Comparison of ENCODE assay signal across 8 mouse cellular contexts in the genomic region with DNA sequence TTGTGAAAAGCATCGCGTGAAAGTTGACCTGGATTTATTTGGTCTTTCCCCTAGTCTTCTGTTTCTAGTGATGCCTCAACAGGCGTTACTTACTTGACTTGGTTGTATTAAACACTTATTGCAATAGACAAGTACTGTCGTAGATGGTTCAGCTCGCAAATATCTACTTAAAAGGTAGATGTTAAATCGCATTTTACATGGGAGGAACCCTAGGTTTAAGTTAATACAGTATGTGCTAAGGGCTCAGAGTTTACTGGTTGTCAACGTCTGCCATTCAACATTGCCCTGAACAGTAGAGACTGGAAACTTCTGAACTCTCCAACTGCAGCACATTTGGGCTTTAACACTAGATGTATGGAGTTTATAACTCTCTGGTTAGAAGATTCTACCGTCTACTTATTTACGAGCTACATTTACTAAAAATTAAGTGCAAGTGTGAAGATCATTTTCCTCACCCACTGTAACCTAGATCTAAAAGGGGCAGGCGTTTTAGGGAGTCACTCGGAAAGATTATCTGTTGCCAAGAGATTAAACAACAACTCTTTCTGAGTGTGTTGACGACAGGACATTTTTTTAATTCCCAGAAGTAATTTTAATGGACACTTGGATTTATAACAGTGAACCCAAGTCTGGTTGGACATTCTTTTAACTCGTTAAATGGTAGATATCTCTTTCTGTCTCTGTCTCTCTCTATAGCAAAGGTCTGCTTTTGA. TPM values are rescaled to one million over a fixed set of nuclear protein-coding genes. Genes with fewer than 3 reads are reported as not detected.
DNase-seq lines count a peak whose midpoint lies in the region; ATAC-seq lines count a peak whose summit lies in the region.

No protein-coding gene starts in this region.

- no peak for ATAC-seq in megakaryocyte, adult 5-6 weeks (ENCODE audit: poor library complexity, severe bottlenecking)
- no peak for ATAC-seq in embryonic facial prominence, embryonic 14.5 days (ENCODE audit: low read depth)
- ATAC-seq in limb, embryonic 11.5 days (ENCODE audit: insufficient number of reproducible peaks, low FRiP score, low TSS enrichment, low read depth), result no peak
- ATAC-seq in stomach, embryonic 14.5 days (ENCODE audit: insufficient number of reproducible peaks, insufficient read depth, low FRiP score, low read depth), result no peak

- H3K36me3 ChIP-seq in megakaryocyte, embryonic 14.5 days (replicated peaks; ENCODE audit: low read length), result peaks cover 40% of the 10 kb centered on the region
- H3K36me3 ChIP-seq in embryonic facial prominence, embryonic 14.5 days (ENCODE audit: control insufficient read depth, insufficient read depth, low read length), result peaks cover 21% of the 10 kb centered on the region
- H3K36me3 ChIP-seq in limb, embryonic 11.5 days (ENCODE audit: control insufficient read depth, insufficient read depth, low read length), result no peaks in the 10 kb centered on the region
- H3K36me3 ChIP-seq in stomach, embryonic 14.5 days (ENCODE audit: control insufficient read depth, insufficient read depth, low read length), result peaks cover 11% of the 10 kb centered on the region

- peak overlapping the region; percentile 99 for H3K4me3 ChIP-seq in megakaryocyte, embryonic 14.5 days (replicated peaks)
- H3K4me3 ChIP-seq in embryonic facial prominence, embryonic 14.5 days (ENCODE audit: low read depth, low read length), result peak overlapping the region; percentile 81
- peak overlapping the region; percentile 72 for H3K4me3 ChIP-seq in limb, embryonic 11.5 days (ENCODE audit: low read depth, low read length)
- peak overlapping the region; percentile 83 for H3K4me3 ChIP-seq in stomach, embryonic 14.5 days (ENCODE audit: low read depth, low read length)

- peak overlapping the region; percentile 81 for H3K9ac ChIP-seq in embryonic facial prominence, embryonic 14.5 days (ENCODE audit: low read depth, low read length)
- H3K9ac ChIP-seq in limb, embryonic 11.5 days (ENCODE audit: low read length), result peak overlapping the region; percentile 62
- peak overlapping the region; percentile 60 for H3K9ac ChIP-seq in stomach, embryonic 14.5 days (replicated peaks; ENCODE audit: low read depth, low read length)

- DNase-seq in embryonic facial prominence, embryonic 14.5 days (ENCODE audit: low spot score), result no peak
- DNase-seq in limb, embryonic 11.5 days (ENCODE audit: low spot score), result no peak
- DNase-seq in left cerebral cortex, postnatal 14 days (ENCODE audit: low spot score in 2 of 2), result no peak
- DNase-seq in layer of hippocampus, postnatal 10 days (ENCODE audit: low spot score in 2 of 2), result no peak
- no peak for DNase-seq in urinary bladder, adult 2 months (ENCODE audit: low spot score)

- H3K27ac ChIP-seq in embryonic facial prominence, embryonic 14.5 days (replicated peaks; ENCODE audit: low read depth, low read length), result peak overlapping the region; percentile 78
- no peak overlapping the region for H3K27ac ChIP-seq in limb, embryonic 11.5 days (replicated peaks; ENCODE audit: low read depth, low read length)
- peak overlapping the region; percentile 59; the same call in 1 of the 2 replicates for H3K27ac ChIP-seq in stomach, embryonic 14.5 days (ENCODE audit: low read length)

- peaks cover 22% of the 10 kb centered on the region for H3K4me1 ChIP-seq in megakaryocyte, embryonic 14.5 days
- H3K4me1 ChIP-seq in embryonic facial prominence, embryonic 14.5 days (ENCODE audit: control insufficient read depth, insufficient read depth, low read length), result peaks cover 14% of the 10 kb centered on the region
- peaks cover 2% of the 10 kb centered on the region; the same call in 1 of the 2 replicates for H3K4me1 ChIP-seq in limb, embryonic 11.5 days (ENCODE audit: control insufficient read depth, insufficient read depth, low read length)
- H3K4me1 ChIP-seq in stomach, embryonic 14.5 days (ENCODE audit: control insufficient read depth, insufficient read depth, low read length), result peaks cover 8% of the 10 kb centered on the region; the same call in 1 of the 2 replicates

- H3K4me2 ChIP-seq in embryonic facial prominence, embryonic 14.5 days (ENCODE audit: low read depth, low read length), result peak overlapping the region; percentile 67
- peak overlapping the region; percentile 46 for H3K4me2 ChIP-seq in limb, embryonic 11.5 days (ENCODE audit: low read depth, severe bottlenecking)
- H3K4me2 ChIP-seq in stomach, embryonic 14.5 days (replicated peaks; ENCODE audit: low read depth, low read length), result peak overlapping the region; percentile 62

- no peaks in the 10 kb centered on the region for H3K27me3 ChIP-seq in megakaryocyte, embryonic 14.5 days (replicated peaks)
- no peaks in the 10 kb centered on the region for H3K27me3 ChIP-seq in embryonic facial prominence, embryonic 14.5 days (replicated peaks; ENCODE audit: control insufficient read depth, insufficient read depth, low read length)
- no peaks in the 10 kb centered on the region for H3K27me3 ChIP-seq in limb, embryonic 11.5 days (ENCODE audit: control insufficient read depth, insufficient read depth, low read length)
- no peaks in the 10 kb centered on the region for H3K27me3 ChIP-seq in stomach, embryonic 14.5 days (ENCODE audit: control insufficient read depth, insufficient read depth, low read length)

- WGBS in embryonic facial prominence, embryonic 14.5 days, result 19% methylated on average over 13 of the region's 13 CpGs
- 24% methylated on average over 13 of the region's 13 CpGs for WGBS in limb, embryonic 11.5 days
- whole genome bisulfite sequencing in stomach, embryonic 14.5 days, result 17% methylated on average over 13 of the region's 13 CpGs

- intact Hi-C loops in left cerebral cortex, postnatal 14 days (cut with DNase I), result no loop called here

- H3K9me3 ChIP-seq in megakaryocyte, embryonic 14.5 days, result no peaks in the 10 kb centered on the region
- no peaks in the 10 kb centered on the region for H3K9me3 ChIP-seq in embryonic facial prominence, embryonic 14.5 days (ENCODE audit: control insufficient read depth, low read length)
- no peaks in the 10 kb centered on the region for H3K9me3 ChIP-seq in limb, embryonic 11.5 days (ENCODE audit: control insufficient read depth, low read length)
- no peaks in the 10 kb centered on the region for H3K9me3 ChIP-seq in stomach, embryonic 14.5 days (ENCODE audit: control insufficient read depth, low read depth, low read length)

RNA-seq across cellular contexts. Expression of a gene that starts 0.7 kb away (rescaled TPM):
- polyA plus RNA-seq in megakaryocyte, embryonic 14.5 days (2012; ENCODE audit: insufficient read depth, low replicate concordance), result 0.02 TPM in 1 of 2 replicates, not detected in the other
- total RNA-seq in megakaryocyte, adult 5-6 weeks (2015), result 7.4 and 9.8 TPM in 2 replicates
- total RNA-seq in megakaryocyte, adult 5-6 weeks (2017), result 13.4 and 15.2 TPM in 2 replicates
- 20.6 and 22.2 TPM in 2 replicates for polyA plus RNA-seq in embryonic facial prominence, embryonic 14.5 days (2014; fragmentation: Nextera tagmentation; extraction: Ambion mirVana)
- polyA plus RNA-seq in limb, embryonic 11.5 days (2014; fragmentation: Nextera tagmentation; extraction: Ambion mirVana), result 22.8 and 23.5 TPM in 2 replicates
- polyA plus RNA-seq in stomach, embryonic 14.5 days (2014; fragmentation: Nextera tagmentation; extraction: Ambion mirVana), result 18.9 and 19.3 TPM in 2 replicates
- total RNA-seq in left cerebral cortex, postnatal 14 days (2021), result 10 to 100 TPM; 56.3 to 58.2 TPM
- total RNA-seq in layer of hippocampus, postnatal 10 days (2021), result 10 to 100 TPM; 55.5 to 57.4 TPM
- 15.7 and 17.0 TPM in 2 replicates for polyA plus RNA-seq in urinary bladder, adult 2 months (2012; rRNA removed)

RNA-seq across cellular contexts. Expression of a gene that starts 1.1 kb away (rescaled TPM):
- 2.2 TPM in 1 of 2 replicates, not detected in the other for polyA plus RNA-seq in megakaryocyte, embryonic 14.5 days (2012; ENCODE audit: insufficient read depth, low replicate concordance)
- total RNA-seq in megakaryocyte, adult 5-6 weeks (2015), result 42.4 and 43.5 TPM in 2 replicates
- total RNA-seq in megakaryocyte, adult 5-6 weeks (2017), result 42.6 and 50.2 TPM in 2 replicates
- 50.6 and 50.8 TPM in 2 replicates for polyA plus RNA-seq in embryonic facial prominence, embryonic 14.5 days (2014; fragmentation: Nextera tagmentation; extraction: Ambion mirVana)
- polyA plus RNA-seq in limb, embryonic 11.5 days (2014; fragmentation: Nextera tagmentation; extraction: Ambion mirVana), result 63.6 and 76.9 TPM in 2 replicates
- polyA plus RNA-seq in stomach, embryonic 14.5 days (2014; fragmentation: Nextera tagmentation; extraction: Ambion mirVana), result 65.4 and 66.2 TPM in 2 replicates
- 10 to 100 TPM; 46.8 to 50.7 TPM for total RNA-seq in left cerebral cortex, postnatal 14 days (2021)
- total RNA-seq in layer of hippocampus, postnatal 10 days (2021), result 10 to 100 TPM; 47.6 to 50.2 TPM
- 24.3 and 25.0 TPM in 2 replicates for polyA plus RNA-seq in urinary bladder, adult 2 months (2012; rRNA removed)

RNA-seq across cellular contexts. Expression of a gene that starts 49.1 kb away (rescaled TPM):
- not detected in 2 replicates for polyA plus RNA-seq in megakaryocyte, embryonic 14.5 days (2012; ENCODE audit: insufficient read depth, low replicate concordance)
- 34.7 and 39.1 TPM in 2 replicates for total RNA-seq in megakaryocyte, adult 5-6 weeks (2015)
- total RNA-seq in megakaryocyte, adult 5-6 weeks (2017), result 97.9 and 112 TPM in 2 replicates
- 52.3 and 53.4 TPM in 2 replicates for polyA plus RNA-seq in embryonic facial prominence, embryonic 14.5 days (2014; fragmentation: Nextera tagmentation; extraction: Ambion mirVana)
- polyA plus RNA-seq in limb, embryonic 11.5 days (2014; fragmentation: Nextera tagmentation; extraction: Ambion mirVana), result 86.4 and 101 TPM in 2 replicates
- 61.1 and 69.2 TPM in 2 replicates for polyA plus RNA-seq in stomach, embryonic 14.5 days (2014; fragmentation: Nextera tagmentation; extraction: Ambion mirVana)
- 1 to 10 TPM in 1 of 2 experiments, under 1 TPM in 1; 0.94 to 1.5 TPM for total RNA-seq in left cerebral cortex, postnatal 14 days (2021)
- 1 to 10 TPM; 3.0 to 4.5 TPM for total RNA-seq in layer of hippocampus, postnatal 10 days (2021)
- 1.9 and 2.2 TPM in 2 replicates for polyA plus RNA-seq in urinary bladder, adult 2 months (2012; rRNA removed)

RNA-seq across cellular contexts. Expression of a gene that starts 49.3 kb away (rescaled TPM):
- polyA plus RNA-seq in megakaryocyte, embryonic 14.5 days (2012; ENCODE audit: insufficient read depth, low replicate concordance), result 1.8 TPM in 1 of 2 replicates, not detected in the other
- total RNA-seq in megakaryocyte, adult 5-6 weeks (2015), result 34.7 and 36.8 TPM in 2 replicates
- 27.0 and 29.9 TPM in 2 replicates for total RNA-seq in megakaryocyte, adult 5-6 weeks (2017)
- polyA plus RNA-seq in embryonic facial prominence, embryonic 14.5 days (2014; fragmentation: Nextera tagmentation; extraction: Ambion mirVana), result 11.9 and 13.1 TPM in 2 replicates
- polyA plus RNA-seq in limb, embryonic 11.5 days (2014; fragmentation: Nextera tagmentation; extraction: Ambion mirVana), result 21.2 and 21.3 TPM in 2 replicates
- 15.1 and 16.0 TPM in 2 replicates for polyA plus RNA-seq in stomach, embryonic 14.5 days (2014; fragmentation: Nextera tagmentation; extraction: Ambion mirVana)
- 10 to 100 TPM; 11.2 to 12.0 TPM for total RNA-seq in left cerebral cortex, postnatal 14 days (2021)
- total RNA-seq in layer of hippocampus, postnatal 10 days (2021), result 10 to 100 TPM; 13.2 to 13.7 TPM
- polyA plus RNA-seq in urinary bladder, adult 2 months (2012; rRNA removed), result 5.1 and 7.9 TPM in 2 replicates

Comparison
In these comparisons a context has a peak if more than half of its experiments do, and no peak if none do; other contexts are left out.
1. RNA of a gene that starts 0.7 kb away (polyA plus RNA-seq): 22.8 to 23.5 TPM in limb, embryonic 11.5 days, 20.6 to 22.2 TPM in embryonic facial prominence, embryonic 14.5 days, 18.9 to 19.3 TPM in stomach, embryonic 14.5 days and 15.7 to 17.0 TPM in urinary bladder, adult 2 months; 0.02 TPM in megakaryocyte, embryonic 14.5 days; every median in the first group is over 10 times any median in the second.
2. RNA of a gene that starts 49.1 kb away (polyA plus RNA-seq): 86.4 to 101 TPM in limb, embryonic 11.5 days, 61.1 to 69.2 TPM in stomach, embryonic 14.5 days and 52.3 to 53.4 TPM in embryonic facial prominence, embryonic 14.5 days; 1.9 to 2.2 TPM in urinary bladder, adult 2 months and not detected in megakaryocyte, embryonic 14.5 days; every median in the first group is over 10 times any median in the second.
3. Peak in every context shown above with its lines, with median percentiles within 50 percentile points of each other: H3K4me3 ChIP-seq, H3K4me2 ChIP-seq and H3K9ac ChIP-seq.